Mouse (Mus musculus) neural tube, embryonic 12.5 days (tissue): ENCODE results near the gene Cyp26a1. TPM values are rescaled to one million over a fixed set of nuclear protein-coding genes. Genes with fewer than 3 reads are reported as not detected.

ENCODE experiments used
- polyA plus RNA-seq: library from polyadenylated mRNA; unstranded; fragments of >200 nt; fragmentation: Nextera tagmentation; extraction: Ambion mirVana; gene quantifications from 2 replicates; pipeline ENCODE4 v1.2.1, GENCODE M21; 2016

Gene Cyp26a1
- polyA plus RNA-seq, 1 experiment from 2014 or later: 1.4 TPM

Other genes starting within 250 kb of the Cyp26a1 start
- 11.8 and 13.5 TPM in 2 replicates for gene Exoc6, start 147.4 kb upstream of the Cyp26a1 start, polyA plus RNA-seq
- gene Cyp26c1, start 12.2 kb upstream of the Cyp26a1 start, polyA plus RNA-seq: not detected in 2 replicates